Mouse (Mus musculus) c-Kit-positive CD71-negative TER-119-negative erythroid progenitor cells, embryonic 14.5 days (primary cell): ENCODE measurements around the gene Hoxb3.

Experiments used
- DNase-seq: peaks from one replicate; pipeline ENCODE4 v3.0.0-alpha.2; 2013; ENCODE audit warnings: low read depth

Gene Hoxb3

GRCm38 (mm10) chr11:96302381-96303150 is 20.6 kb upstream of the Hoxb3 start:
- no peak for DNase-seq

- no peak for DNase-seq
Measured at GRCm38 (mm10) chr11:96303151-96304099, 19.7 kb upstream of the Hoxb3 start, which contains the start of gene Hoxb5. Gene Hoxb5, plus strand, starts transcription at chr11:96303336.

- no peak for DNase-seq
Measured at GRCm38 (mm10) chr11:96304381-96305195, 18.5 kb upstream of the Hoxb3 start.

- no peak for DNase-seq
Measured at GRCm38 (mm10) chr11:96305505-96306182, 17.5 kb upstream of the Hoxb3 start.

GRCm38 (mm10) chr11:96306183-96306907 is 16.8 kb upstream of the Hoxb3 start:
- DNase-seq, result no peak

- no peak for DNase-seq
Measured at GRCm38 (mm10) chr11:96306908-96307269, 16.2 kb upstream of the Hoxb3 start.

GRCm38 (mm10) chr11:96308763-96309162 is 14.4 kb upstream of the Hoxb3 start:
- DNase-seq, result no peak

- DNase-seq, result no peak
Measured at GRCm38 (mm10) chr11:96309288-96309687, 13.8 kb upstream of the Hoxb3 start.

- no peak for DNase-seq
Measured at GRCm38 (mm10) chr11:96310183-96310938, 12.8 kb upstream of the Hoxb3 start.

GRCm38 (mm10) chr11:96311097-96311496 is 12.0 kb upstream of the Hoxb3 start:
- DNase-seq, result no peak

- no peak for DNase-seq
Measured at GRCm38 (mm10) chr11:96311520-96312417, 11.4 kb upstream of the Hoxb3 start.

- DNase-seq, result no peak
Measured at GRCm38 (mm10) chr11:96313134-96313533, 10.0 kb upstream of the Hoxb3 start.

- DNase-seq, result no peak
Measured at GRCm38 (mm10) chr11:96313806-96314428, 9.2 kb upstream of the Hoxb3 start.

- no peak for DNase-seq
Measured at GRCm38 (mm10) chr11:96314671-96315343, 8.3 kb upstream of the Hoxb3 start.

- DNase-seq, result no peak
Measured at GRCm38 (mm10) chr11:96315344-96315681, 7.8 kb upstream of the Hoxb3 start.

GRCm38 (mm10) chr11:96316696-96317607 is 6.2 kb upstream of the Hoxb3 start:
- no peak for DNase-seq
